Mouse (Mus musculus): Measurements from ENCODE around the gene 4930426L09Rik. TPM values are rescaled to one million over a fixed set of nuclear protein-coding genes. Genes with fewer than 3 reads are reported as not detected.
A peak's percentile ranks its signal among the peaks of the same experiment; 100 is the strongest.
"Not testable (repeated sequence)": the region's sequence is repeated elsewhere in the genome, so short reads cannot be mapped to it uniquely, and the experiment has no call there.

Gene 4930426L09Rik
- total RNA-seq, 2 experiments from 2014 or later, result 0.62 TPM; not detected in 1

DNA sequence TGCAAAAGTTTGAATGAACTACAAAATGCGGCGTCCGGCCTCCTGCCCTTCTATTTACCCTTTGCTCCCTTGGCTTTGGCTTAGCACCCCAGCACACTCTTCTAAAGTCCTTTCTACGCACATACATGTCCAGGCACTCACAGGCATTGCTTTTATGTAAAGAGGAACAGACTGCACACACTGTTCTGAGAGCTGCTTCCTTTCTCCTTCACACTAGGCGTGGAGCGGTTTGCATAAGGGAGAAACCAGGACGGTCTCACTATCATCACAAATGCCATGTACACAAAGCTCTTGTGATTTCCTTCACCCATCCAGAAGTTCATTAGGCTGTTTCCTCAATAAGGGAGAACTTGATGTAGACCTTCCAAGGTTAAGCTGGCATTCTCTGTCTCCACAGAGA, 8.0 kb downstream of the 4930426L09Rik start:
- peak; percentile 29 for ATAC-seq (replicated peaks; ENCODE audit: poor library complexity, severe bottlenecking)

DNA sequence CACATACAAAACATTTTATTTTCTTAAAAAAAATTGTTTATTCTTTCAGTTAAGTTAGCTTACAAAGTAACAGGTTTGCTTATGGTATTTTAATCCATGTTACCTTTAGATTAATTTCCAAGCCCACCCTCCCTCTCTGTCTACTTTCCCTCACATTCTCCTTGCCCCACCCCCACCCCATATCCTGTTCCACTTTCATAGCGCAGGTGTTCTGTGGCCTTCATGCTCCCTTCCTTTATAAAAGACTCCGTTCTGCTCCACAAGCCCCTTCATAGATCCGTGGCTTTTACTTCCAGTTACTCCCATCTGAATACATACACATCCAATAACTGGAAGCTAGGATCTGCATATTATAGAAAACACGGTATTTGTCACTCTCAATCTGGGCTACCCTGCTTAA, 9.4 kb downstream of the 4930426L09Rik start:
- ATAC-seq (replicated peaks; ENCODE audit: poor library complexity, severe bottlenecking), result no peak

- not testable (repeated sequence) for ATAC-seq (replicated peaks; ENCODE audit: poor library complexity, severe bottlenecking)
Observed at GRCm38 (mm10) chr2:19010541-19010940, 12.4 kb downstream of the 4930426L09Rik start.

DNA sequence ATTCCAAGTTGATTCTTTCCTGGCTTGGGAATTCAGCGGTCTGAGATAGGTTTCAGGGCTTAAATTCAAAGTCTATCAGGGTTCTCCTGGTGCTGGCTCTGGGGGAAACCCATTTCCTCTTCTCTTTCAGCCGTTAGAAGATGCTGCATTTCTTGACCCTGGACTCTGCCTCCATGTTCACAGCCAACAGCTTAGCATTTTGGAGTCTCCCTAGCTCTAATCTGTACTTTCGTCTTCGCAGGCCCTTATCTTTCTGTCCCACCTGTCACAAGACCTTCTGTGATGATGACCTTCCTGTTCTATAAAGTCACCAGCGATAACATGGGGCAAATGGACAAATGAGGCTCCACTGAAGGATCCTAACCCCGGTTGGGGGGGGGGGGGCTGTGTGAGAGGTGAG, 13.3 kb downstream of the 4930426L09Rik start:
- 0 out of 2 replicates have a peak, but pooled peaks have one; percentile 14 for ATAC-seq (replicated peaks; ENCODE audit: poor library complexity, severe bottlenecking)

GRCm38 (mm10) chr2:19016348-19016747, 18.2 kb downstream of the 4930426L09Rik start:
- no peak for ATAC-seq (replicated peaks; ENCODE audit: poor library complexity, severe bottlenecking)

GRCm38 (mm10) chr2:19016839-19017238, 18.7 kb downstream of the 4930426L09Rik start:
- ATAC-seq (replicated peaks; ENCODE audit: poor library complexity, severe bottlenecking), result no peak

DNA sequence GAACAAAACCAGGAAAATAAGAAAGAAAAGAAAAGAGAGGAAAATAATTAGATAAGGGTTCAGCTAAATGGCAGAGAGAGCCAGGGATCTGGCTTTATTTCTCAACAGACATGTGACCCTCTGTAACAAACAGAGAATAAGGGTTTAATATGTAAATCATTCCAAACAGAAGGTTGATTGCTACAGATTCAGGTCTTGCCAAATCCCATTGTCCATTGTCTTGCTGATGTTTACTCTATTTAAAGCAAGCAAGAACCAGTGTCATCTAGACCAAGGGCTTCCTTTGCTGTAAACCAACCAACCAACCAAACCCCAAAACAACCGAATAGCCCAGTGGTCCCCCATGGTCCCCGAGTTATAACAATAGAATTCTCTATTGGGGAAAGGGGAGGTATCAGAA, 19.9 kb downstream of the 4930426L09Rik start:
- no peak for ATAC-seq (replicated peaks; ENCODE audit: poor library complexity, severe bottlenecking)

DNA sequence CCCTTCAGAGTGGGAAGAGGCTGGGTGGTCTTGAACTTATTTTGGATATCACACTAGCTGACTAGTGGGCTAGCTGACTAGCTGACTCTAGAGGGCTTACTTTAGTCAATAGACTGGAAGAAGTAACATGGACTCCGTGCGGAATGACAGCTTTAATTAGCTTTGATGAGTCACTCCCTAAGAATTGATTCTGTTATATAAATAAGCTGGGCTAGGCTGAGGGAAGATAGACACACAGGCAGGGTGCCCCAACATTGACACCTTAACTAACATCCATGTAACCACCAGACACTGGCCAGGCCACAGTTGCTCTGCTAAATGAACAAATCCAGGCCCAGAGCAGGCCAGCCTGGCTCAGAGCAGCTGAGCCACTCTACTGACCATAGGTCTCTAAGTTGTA, 26.7 kb downstream of the 4930426L09Rik start:
- no peak for ATAC-seq (replicated peaks; ENCODE audit: poor library complexity, severe bottlenecking)

DNA sequence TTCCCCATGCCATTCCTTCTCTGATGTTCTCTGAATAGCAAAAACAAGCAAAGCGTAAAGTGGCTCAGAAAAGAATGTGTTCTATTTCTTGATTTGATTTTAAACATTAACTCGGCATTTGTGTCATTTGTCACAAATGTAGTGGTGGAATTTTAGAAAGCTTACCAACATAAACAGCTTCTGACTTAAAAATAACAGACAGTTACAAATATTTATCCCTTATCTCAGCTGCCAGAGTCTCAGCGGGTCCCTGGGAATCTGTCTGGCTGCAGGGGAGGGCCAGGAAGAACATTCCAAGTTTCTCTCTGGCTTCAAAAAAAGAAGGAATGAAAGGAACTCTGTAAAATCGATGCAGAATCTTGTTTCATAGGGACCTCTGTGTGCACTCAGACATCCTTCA, 39.3 kb downstream of the 4930426L09Rik start:
- ATAC-seq (replicated peaks; ENCODE audit: poor library complexity, severe bottlenecking), result no peak

DNA sequence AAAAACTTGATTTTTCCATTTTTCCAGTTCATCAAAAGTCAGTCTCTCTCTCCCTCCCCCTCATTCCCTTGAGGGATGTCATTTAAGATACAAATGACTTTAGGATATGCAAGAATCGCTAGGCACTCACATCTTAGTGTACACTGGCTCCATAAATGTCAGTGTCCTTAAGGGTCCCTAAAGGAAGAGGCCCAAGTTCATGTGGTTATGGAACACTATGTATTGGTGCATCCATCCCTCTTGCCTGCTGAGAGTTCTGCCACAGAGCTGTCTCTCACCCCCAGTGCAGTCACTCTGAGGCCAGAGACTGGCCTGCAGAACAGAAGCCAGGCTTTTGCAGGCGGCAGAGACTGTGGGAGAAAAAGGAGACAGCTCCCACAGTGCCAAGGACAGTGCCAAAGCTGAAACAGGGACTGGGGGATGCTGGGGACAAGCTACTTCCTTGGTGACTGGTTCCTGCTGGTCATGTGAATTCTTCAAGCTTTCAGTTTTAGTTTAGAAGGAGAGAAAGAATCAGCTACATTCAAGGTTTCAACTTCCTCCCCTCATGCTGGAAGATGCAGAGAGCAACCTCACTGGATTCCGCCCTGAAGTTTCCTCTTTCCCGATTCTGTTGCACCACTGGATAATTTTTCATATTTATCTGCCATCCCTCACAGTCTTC, 39.9 kb downstream of the 4930426L09Rik start:
- peak; percentile 72 for ATAC-seq (replicated peaks; ENCODE audit: poor library complexity, severe bottlenecking)

GRCm38 (mm10) chr2:19048225-19048624, 50.1 kb downstream of the 4930426L09Rik start:
- ATAC-seq (replicated peaks; ENCODE audit: poor library complexity, severe bottlenecking), result peak; percentile 85

GRCm38 (mm10) chr2:19049341-19049740, 51.2 kb downstream of the 4930426L09Rik start:
- no peak for ATAC-seq (replicated peaks; ENCODE audit: poor library complexity, severe bottlenecking)

Other genes starting within 250 kb of the 4930426L09Rik start
- 29.3 TPM in 2 replicates for gene Pip4k2a, start 217 bp upstream of the 4930426L09Rik start, total RNA-seq (2014; fragmentation: Nextera tagmentation)
- gene Pip4k2a, start 217 bp upstream of the 4930426L09Rik start, total RNA-seq (2017), result 15.6 and 16.7 TPM in 2 replicates
- not detected in 2 replicates for gene Armc3, start 201.0 kb downstream of the 4930426L09Rik start, total RNA-seq (2014; fragmentation: Nextera tagmentation)
- gene Armc3, start 201.0 kb downstream of the 4930426L09Rik start, total RNA-seq (2017), result 0.05 and 1.2 TPM in 2 replicates